Mouse (Mus musculus): ENCODE data around the gene Irx3. TPM values are rescaled to one million over a fixed set of nuclear protein-coding genes. Genes with fewer than 3 reads are reported as not detected.

Irx3 gene
- polyA plus RNA-seq, 1 experiment from 2014 or later = 1.7 TPM

- ATAC-seq (replicated peaks; ENCODE audit: low FRiP score) = no peak
- Histone ChIP-seq H3K36me3 (ENCODE audit: control insufficient read depth, insufficient read depth, low read length) (no peaks in the 10 kb centered on the region), H3K4me2 (no peak overlapping the region), H3K9me3 (ENCODE audit: control insufficient read depth, low read length) (no peaks in the 10 kb centered on the region), H3K4me1 (replicated peaks; ENCODE audit: control insufficient read depth, insufficient read depth, low read length) (peaks cover 19% of the 10 kb centered on the region), H3K27ac (ENCODE audit: low read depth, low read length) (no peak overlapping the region), H3K27me3 (replicated peaks; ENCODE audit: control insufficient read depth, insufficient read depth, low read length) (peaks cover 96% of the 10 kb centered on the region), H3K9ac (ENCODE audit: low read depth, low read length) (no peak overlapping the region), H3K4me3 (ENCODE audit: low read depth, low read length) (0 out of 2 replicates have a peak overlapping the region, but pooled peaks have one; percentile 7)
- DNase-seq (ENCODE audit: low spot score) = peak; percentile 43
- 3% methylated on average over 31 of the region's 36 CpGs for WGBS
These were observed 2.8 kb upstream of the Irx3 start for GRCm38 (mm10) chr8:91804403-91805253.

- no peak overlapping the region for H3K4me3 ChIP-seq (ENCODE audit: low read depth, low read length)
- 8% methylated on average over 28 of the region's 28 CpGs for WGBS
- peaks cover 20% of the 10 kb centered on the region for H3K4me1 ChIP-seq (replicated peaks; ENCODE audit: control insufficient read depth, insufficient read depth, low read length)
- no peak overlapping the region for H3K4me2 ChIP-seq
- H3K27me3 ChIP-seq (replicated peaks; ENCODE audit: control insufficient read depth, insufficient read depth, low read length) = peaks cover 100% of the 10 kb centered on the region
- no peak overlapping the region for H3K27ac ChIP-seq (ENCODE audit: low read depth, low read length)
- no peaks in the 10 kb centered on the region for H3K9me3 ChIP-seq (ENCODE audit: control insufficient read depth, low read length)
- no peak overlapping the region for H3K9ac ChIP-seq (ENCODE audit: low read depth, low read length)
- no peaks in the 10 kb centered on the region for H3K36me3 ChIP-seq (ENCODE audit: control insufficient read depth, insufficient read depth, low read length)
- DNase-seq (ENCODE audit: low spot score) (no peak), ATAC-seq (replicated peaks; ENCODE audit: low FRiP score) (no peak)
These were observed 1.9 kb upstream of the Irx3 start for GRCm38 (mm10) chr8:91803515-91804402.

- 4% methylated on average over 29 of the region's 29 CpGs for WGBS
- H3K4me3 ChIP-seq (ENCODE audit: low read depth, low read length) = peak overlapping the region; percentile 54
- peaks cover 100% of the 10 kb centered on the region for H3K27me3 ChIP-seq (replicated peaks; ENCODE audit: control insufficient read depth, insufficient read depth, low read length)
- no peak overlapping the region for H3K9ac ChIP-seq (ENCODE audit: low read depth, low read length)
- ATAC-seq (replicated peaks; ENCODE audit: low FRiP score) (no peak), DNase-seq (ENCODE audit: low spot score) (peak; percentile 47)
- H3K27ac ChIP-seq (ENCODE audit: low read depth, low read length) = no peak overlapping the region
- H3K36me3 ChIP-seq (ENCODE audit: control insufficient read depth, insufficient read depth, low read length) = no peaks in the 10 kb centered on the region
- peaks cover 24% of the 10 kb centered on the region for H3K4me1 ChIP-seq (replicated peaks; ENCODE audit: control insufficient read depth, insufficient read depth, low read length)
- no peaks in the 10 kb centered on the region for H3K9me3 ChIP-seq (ENCODE audit: control insufficient read depth, low read length)
- H3K4me2 ChIP-seq = peak overlapping the region; percentile 86
These were observed 795 bp upstream of the Irx3 start for GRCm38 (mm10) chr8:91802401-91803322.

- Histone ChIP-seq H3K9ac (ENCODE audit: low read depth, low read length) (0 out of 2 replicates have a peak overlapping the region, but pooled peaks have one; percentile 8), H3K27me3 (replicated peaks; ENCODE audit: control insufficient read depth, insufficient read depth, low read length) (peaks cover 100% of the 10 kb centered on the region), H3K4me1 (replicated peaks; ENCODE audit: control insufficient read depth, insufficient read depth, low read length) (peaks cover 23% of the 10 kb centered on the region), H3K4me2 (peak overlapping the region; percentile 86), H3K4me3 (ENCODE audit: low read depth, low read length) (peak overlapping the region; percentile 54), H3K36me3 (ENCODE audit: control insufficient read depth, insufficient read depth, low read length) (no peaks in the 10 kb centered on the region), H3K27ac (ENCODE audit: low read depth, low read length) (no peak overlapping the region), H3K9me3 (ENCODE audit: control insufficient read depth, low read length) (no peaks in the 10 kb centered on the region)
- DNase-seq (ENCODE audit: low spot score) (peak; percentile 58), ATAC-seq (replicated peaks; ENCODE audit: low FRiP score) (peak; percentile 48; the same call in 1 of the 2 replicates)
- WGBS = under 1% methylated on average over 56 of the region's 57 CpGs
These were observed 541 bp downstream of the Irx3 start for GRCm38 (mm10) chr8:91801241-91801811.

- peaks cover 20% of the 10 kb centered on the region for H3K4me1 ChIP-seq (replicated peaks; ENCODE audit: control insufficient read depth, insufficient read depth, low read length)
These were observed 1.2 kb downstream of the Irx3 start for GRCm38 (mm10) chr8:91800523-91801240.

GRCm38 (mm10) chr8:91799681-91800522 is 2.0 kb downstream of the Irx3 start:
- Histone ChIP-seq H3K4me3 (ENCODE audit: low read depth, low read length) (peak overlapping the region; percentile 54), H3K36me3 (ENCODE audit: control insufficient read depth, insufficient read depth, low read length) (no peaks in the 10 kb centered on the region), H3K4me1 (replicated peaks; ENCODE audit: control insufficient read depth, insufficient read depth, low read length) (peaks cover 17% of the 10 kb centered on the region; the same call in 1 of the 2 replicates), H3K9me3 (ENCODE audit: control insufficient read depth, low read length) (no peaks in the 10 kb centered on the region), H3K27ac (ENCODE audit: low read depth, low read length) (no peak overlapping the region), H3K9ac (ENCODE audit: low read depth, low read length) (no peak overlapping the region), H3K27me3 (replicated peaks; ENCODE audit: control insufficient read depth, insufficient read depth, low read length) (peaks cover 94% of the 10 kb centered on the region), H3K4me2 (peak overlapping the region; percentile 86)
- WGBS = 2% methylated on average over 84 of the region's 89 CpGs
- ATAC-seq (replicated peaks; ENCODE audit: low FRiP score) (no peak), DNase-seq (ENCODE audit: low spot score) (peak; percentile 44)

More at GRCm38 (mm10) chr8:91800523-91801240, 1.2 kb downstream of the Irx3 start:
- WGBS = 2% methylated on average over 64 of the region's 64 CpGs
- H3K9me3 ChIP-seq (ENCODE audit: control insufficient read depth, low read length) = no peaks in the 10 kb centered on the region
- H3K27ac ChIP-seq (ENCODE audit: low read depth, low read length) = no peak overlapping the region
- DNase-seq (ENCODE audit: low spot score) (peak; percentile 65), ATAC-seq (replicated peaks; ENCODE audit: low FRiP score) (0 out of 2 replicates have a peak, but pooled peaks have one; percentile 32)
- H3K27me3 ChIP-seq (replicated peaks; ENCODE audit: control insufficient read depth, insufficient read depth, low read length) = peaks cover 100% of the 10 kb centered on the region
- H3K36me3 ChIP-seq (ENCODE audit: control insufficient read depth, insufficient read depth, low read length) = no peaks in the 10 kb centered on the region
- 0 out of 2 replicates have a peak overlapping the region, but pooled peaks have one; percentile 8 for H3K9ac ChIP-seq (ENCODE audit: low read depth, low read length)
- peak overlapping the region; percentile 86 for H3K4me2 ChIP-seq
- peak overlapping the region; percentile 54 for H3K4me3 ChIP-seq (ENCODE audit: low read depth, low read length)
